Mouse (Mus musculus): Measurements from ENCODE around the gene Hist1h2be. TPM values are rescaled to one million over a fixed set of nuclear protein-coding genes. Genes with fewer than 3 reads are reported as not detected.
A peak's percentile ranks its signal among the peaks of the same experiment; 100 is the strongest.
"Not testable (repeated sequence)": the region's sequence is repeated elsewhere in the genome, so short reads cannot be mapped to it uniquely, and the experiment has no call there.

Hist1h2be gene
- polyA plus RNA-seq, 1 experiment from 2014 or later: 2.2 TPM

DNA sequence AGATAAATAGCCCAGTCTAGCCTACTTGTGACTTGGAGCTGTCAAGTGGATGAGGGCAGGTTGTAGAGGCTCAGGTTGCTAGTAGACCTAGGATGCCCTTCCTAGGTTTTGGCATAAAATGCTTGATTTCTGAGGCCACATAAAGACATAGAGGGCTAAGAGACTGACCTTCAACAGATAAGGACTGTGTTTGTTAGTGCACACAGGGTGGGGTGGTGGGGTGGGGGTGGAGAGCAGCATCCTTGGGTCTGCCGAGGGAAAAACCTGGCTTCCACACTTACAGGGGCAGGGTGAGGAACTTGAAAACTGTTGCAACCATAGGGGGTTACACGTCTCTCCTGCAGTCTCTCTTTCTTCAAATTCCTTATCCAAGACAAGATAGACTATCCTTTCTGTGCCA, 25.7 kb downstream of the Hist1h2be start:
- Histone ChIP-seq H3K27me3 (ENCODE audit: control insufficient read depth, insufficient read depth, low read length) (no peaks in the 10 kb centered on the region), H3K27ac (ENCODE audit: low read depth, low read length) (no peak overlapping the region), H3K9me3 (ENCODE audit: control insufficient read depth, low read length) (no peaks in the 10 kb centered on the region), H3K36me3 (ENCODE audit: control insufficient read depth, insufficient read depth, low read length) (no peaks in the 10 kb centered on the region), H3K4me2 (replicated peaks; ENCODE audit: low read depth, low read length) (no peak overlapping the region), H3K4me3 (ENCODE audit: low read depth, low read length) (no peak overlapping the region), H3K4me1 (replicated peaks; ENCODE audit: control insufficient read depth, insufficient read depth, low read length) (no peaks in the 10 kb centered on the region), H3K9ac (ENCODE audit: low read depth, low read length) (no peak overlapping the region)
- ATAC-seq (ENCODE audit: low FRiP score) (no peak), DNase-seq (ENCODE audit: low spot score) (no peak)
- WGBS: 84% methylated on average over 2 of the region's 2 CpGs

- Histone ChIP-seq H3K27me3 (ENCODE audit: control insufficient read depth, insufficient read depth, low read length) (no peaks in the 10 kb centered on the region), H3K4me1 (replicated peaks; ENCODE audit: control insufficient read depth, insufficient read depth, low read length) (no peaks in the 10 kb centered on the region), H3K4me3 (ENCODE audit: low read depth, low read length) (no peak overlapping the region), H3K36me3 (ENCODE audit: control insufficient read depth, insufficient read depth, low read length) (no peaks in the 10 kb centered on the region), H3K9ac (ENCODE audit: low read depth, low read length) (no peak overlapping the region), H3K27ac (ENCODE audit: low read depth, low read length) (no peak overlapping the region), H3K9me3 (ENCODE audit: control insufficient read depth, low read length) (no peaks in the 10 kb centered on the region), H3K4me2 (replicated peaks; ENCODE audit: low read depth, low read length) (no peak overlapping the region)
- 91% methylated on average over 5 of the region's 5 CpGs for WGBS
- no peak for DNase-seq (ENCODE audit: low spot score)
- no peak for ATAC-seq (ENCODE audit: low FRiP score)
Observed at GRCm38 (mm10) chr13:23593051-23593770, 27.7 kb downstream of the Hist1h2be start.

DNA sequence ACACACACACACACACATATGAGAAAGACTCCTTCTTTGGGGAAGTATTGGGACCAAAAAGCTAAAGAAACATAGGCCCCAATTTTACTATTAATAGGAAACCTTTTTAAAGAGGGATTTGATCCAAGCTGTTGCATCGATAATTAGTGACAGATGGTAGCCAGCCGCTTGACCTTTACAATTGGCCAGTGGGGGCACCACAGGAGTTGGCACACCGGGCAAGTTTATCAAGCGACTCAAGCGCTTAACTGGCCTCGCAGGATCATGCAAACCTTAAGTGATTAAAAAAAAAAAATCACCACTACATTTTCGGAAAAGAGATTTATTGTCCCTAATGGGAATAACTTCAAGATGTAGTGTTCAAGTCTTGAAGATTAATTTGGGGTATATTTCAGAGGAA, 28.3 kb downstream of the Hist1h2be start:
- H3K27ac ChIP-seq (ENCODE audit: low read depth, low read length): no peak overlapping the region
- WGBS: 82% methylated on average over 7 of the region's 7 CpGs
- H3K9ac ChIP-seq (ENCODE audit: low read depth, low read length): no peak overlapping the region
- H3K4me2 ChIP-seq (replicated peaks; ENCODE audit: low read depth, low read length): no peak overlapping the region
- no peaks in the 10 kb centered on the region for H3K36me3 ChIP-seq (ENCODE audit: control insufficient read depth, insufficient read depth, low read length)
- ATAC-seq (ENCODE audit: low FRiP score): no peak
- no peak overlapping the region for H3K4me3 ChIP-seq (ENCODE audit: low read depth, low read length)
- no peaks in the 10 kb centered on the region for H3K9me3 ChIP-seq (ENCODE audit: control insufficient read depth, low read length)
- H3K27me3 ChIP-seq (ENCODE audit: control insufficient read depth, insufficient read depth, low read length): no peaks in the 10 kb centered on the region
- no peak for DNase-seq (ENCODE audit: low spot score)
- no peaks in the 10 kb centered on the region for H3K4me1 ChIP-seq (replicated peaks; ENCODE audit: control insufficient read depth, insufficient read depth, low read length)

- not testable (repeated sequence) for H3K4me3 ChIP-seq (ENCODE audit: low read depth, low read length); H3K9me3 ChIP-seq (ENCODE audit: control insufficient read depth, low read length); H3K4me1 ChIP-seq (replicated peaks; ENCODE audit: control insufficient read depth, insufficient read depth, low read length); H3K36me3 ChIP-seq (ENCODE audit: control insufficient read depth, insufficient read depth, low read length); H3K9ac ChIP-seq (ENCODE audit: low read depth, low read length); ATAC-seq (ENCODE audit: low FRiP score); H3K27ac ChIP-seq (ENCODE audit: low read depth, low read length); DNase-seq (ENCODE audit: low spot score); H3K4me2 ChIP-seq (replicated peaks; ENCODE audit: low read depth, low read length); H3K27me3 ChIP-seq (ENCODE audit: control insufficient read depth, insufficient read depth, low read length)
- WGBS: 84% methylated on average over 7 of the region's 7 CpGs
Observed at GRCm38 (mm10) chr13:23591886-23592285, 29.0 kb downstream of the Hist1h2be start.

DNA sequence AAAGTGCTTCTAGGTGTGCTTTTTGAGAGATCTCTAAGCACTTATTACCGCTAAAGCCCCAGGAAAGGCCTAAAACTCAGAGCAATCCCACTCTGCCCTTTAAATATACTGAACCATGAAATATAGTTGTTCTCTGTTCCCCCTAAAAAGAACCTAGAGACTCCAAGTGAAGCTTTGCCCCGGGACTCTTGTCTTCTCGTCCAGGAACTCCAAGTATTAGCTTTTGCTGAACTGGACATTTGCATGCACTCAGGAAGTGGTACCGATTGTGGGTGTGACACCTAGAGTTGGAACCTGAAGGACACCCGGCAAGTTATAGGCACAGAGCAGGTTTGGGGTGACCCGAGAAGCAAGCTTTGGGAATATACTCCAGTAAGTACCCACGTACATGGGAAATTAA, 29.7 kb downstream of the Hist1h2be start:
- no peaks in the 10 kb centered on the region for H3K36me3 ChIP-seq (ENCODE audit: control insufficient read depth, insufficient read depth, low read length)
- H3K9ac ChIP-seq (ENCODE audit: low read depth, low read length): no peak overlapping the region
- no peaks in the 10 kb centered on the region for H3K27me3 ChIP-seq (ENCODE audit: control insufficient read depth, insufficient read depth, low read length)
- no peak overlapping the region for H3K27ac ChIP-seq (ENCODE audit: low read depth, low read length)
- WGBS: 97% methylated on average over 7 of the region's 7 CpGs
- no peak overlapping the region for H3K4me3 ChIP-seq (ENCODE audit: low read depth, low read length)
- DNase-seq (ENCODE audit: low spot score) (no peak), ATAC-seq (ENCODE audit: low FRiP score) (no peak)
- no peaks in the 10 kb centered on the region for H3K4me1 ChIP-seq (replicated peaks; ENCODE audit: control insufficient read depth, insufficient read depth, low read length)
- H3K9me3 ChIP-seq (ENCODE audit: control insufficient read depth, low read length): no peaks in the 10 kb centered on the region
- no peak overlapping the region for H3K4me2 ChIP-seq (replicated peaks; ENCODE audit: low read depth, low read length)

- peaks cover 3% of the 10 kb centered on the region; the same call in 1 of the 2 replicates for H3K4me1 ChIP-seq (replicated peaks; ENCODE audit: control insufficient read depth, insufficient read depth, low read length)
- ATAC-seq (ENCODE audit: low FRiP score) (no peak), DNase-seq (ENCODE audit: low spot score) (no peak)
- WGBS: 17% methylated on average over 1 of the region's 1 CpGs
- H3K9me3 ChIP-seq (ENCODE audit: control insufficient read depth, low read length): no peaks in the 10 kb centered on the region
- peak overlapping the region; percentile 82 for H3K27ac ChIP-seq (ENCODE audit: low read depth, low read length)
- H3K27me3 ChIP-seq (ENCODE audit: control insufficient read depth, insufficient read depth, low read length): no peaks in the 10 kb centered on the region
- H3K4me2 ChIP-seq (replicated peaks; ENCODE audit: low read depth, low read length): peak overlapping the region; percentile 38
- H3K9ac ChIP-seq (ENCODE audit: low read depth, low read length): peak overlapping the region; percentile 57
- H3K36me3 ChIP-seq (ENCODE audit: control insufficient read depth, insufficient read depth, low read length): no peaks in the 10 kb centered on the region
- peak overlapping the region; percentile 17 for H3K4me3 ChIP-seq (ENCODE audit: low read depth, low read length)
Observed at GRCm38 (mm10) chr13:23586940-23587225, 34.0 kb downstream of the Hist1h2be start.

GRCm38 (mm10) chr13:23586099-23586939, 34.6 kb downstream of the Hist1h2be start:
- H3K27ac ChIP-seq (ENCODE audit: low read depth, low read length): peak overlapping the region; percentile 82
- H3K36me3 ChIP-seq (ENCODE audit: control insufficient read depth, insufficient read depth, low read length): no peaks in the 10 kb centered on the region
- peak overlapping the region; percentile 57 for H3K9ac ChIP-seq (ENCODE audit: low read depth, low read length)
- H3K9me3 ChIP-seq (ENCODE audit: control insufficient read depth, low read length): no peaks in the 10 kb centered on the region
- ATAC-seq (ENCODE audit: low FRiP score): no peak
- peak; percentile 44 for DNase-seq (ENCODE audit: low spot score)
- WGBS: 2% methylated on average over 22 of the region's 22 CpGs
- H3K4me3 ChIP-seq (ENCODE audit: low read depth, low read length): peak overlapping the region; percentile 17
- no peaks in the 10 kb centered on the region for H3K27me3 ChIP-seq (ENCODE audit: control insufficient read depth, insufficient read depth, low read length)
- H3K4me1 ChIP-seq (replicated peaks; ENCODE audit: control insufficient read depth, insufficient read depth, low read length): peaks cover 3% of the 10 kb centered on the region; the same call in 1 of the 2 replicates
- H3K4me2 ChIP-seq (replicated peaks; ENCODE audit: low read depth, low read length): peak overlapping the region; percentile 38

DNA sequence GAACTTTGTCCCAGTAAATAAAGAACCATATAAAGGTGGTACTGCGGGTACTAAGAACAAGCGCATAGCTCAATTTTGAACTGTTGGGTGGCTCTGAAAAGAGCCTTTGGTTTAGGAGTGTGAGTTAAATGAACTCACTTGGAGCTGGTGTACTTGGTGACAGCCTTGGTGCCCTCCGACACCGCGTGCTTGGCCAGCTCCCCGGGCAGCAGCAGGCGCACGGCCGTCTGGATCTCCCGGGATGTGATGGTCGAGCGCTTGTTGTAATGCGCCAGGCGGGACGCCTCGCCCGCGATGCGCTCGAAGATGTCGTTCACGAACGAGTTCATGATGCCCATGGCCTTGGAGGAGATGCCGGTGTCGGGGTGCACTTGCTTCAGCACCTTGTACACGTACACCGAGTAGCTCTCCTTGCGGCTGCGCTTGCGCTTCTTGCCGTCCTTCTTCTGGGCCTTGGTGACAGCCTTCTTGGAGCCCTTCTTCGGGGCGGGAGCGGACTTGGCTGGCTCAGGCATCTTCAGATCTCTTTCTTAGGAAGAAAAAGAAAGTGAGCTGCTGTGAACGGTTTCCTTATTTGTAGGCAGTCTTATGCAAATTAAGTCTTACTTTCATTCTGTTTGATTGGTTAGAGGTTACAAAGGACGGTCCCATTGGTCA, 35.4 kb downstream of the Hist1h2be start:
- not testable (repeated sequence) for H3K27me3 ChIP-seq (ENCODE audit: control insufficient read depth, insufficient read depth, low read length); H3K9me3 ChIP-seq (ENCODE audit: control insufficient read depth, low read length); H3K4me1 ChIP-seq (replicated peaks; ENCODE audit: control insufficient read depth, insufficient read depth, low read length); H3K36me3 ChIP-seq (ENCODE audit: control insufficient read depth, insufficient read depth, low read length)
- peak overlapping the region; percentile 42 for H3K4me3 ChIP-seq (ENCODE audit: low read depth, low read length)
- H3K27ac ChIP-seq (ENCODE audit: low read depth, low read length): peak overlapping the region; percentile 96
- peak; percentile 87 for DNase-seq (ENCODE audit: low spot score)
- peak overlapping the region; percentile 70 for H3K4me2 ChIP-seq (replicated peaks; ENCODE audit: low read depth, low read length)
- H3K9ac ChIP-seq (ENCODE audit: low read depth, low read length): peak overlapping the region; percentile 84
- WGBS: under 1% methylated on average over 20 of the region's 36 CpGs
- peak; percentile 91 for ATAC-seq (ENCODE audit: low FRiP score)

All from hindbrain, embryonic 11.5 days (tissue).